Mouse (Mus musculus) ES-E14 (cell line): ENCODE measurements around the gene Dcdc2a.

Source experiments
- HCFC1 ChIP-seq: IDR thresholded peaks from 2 replicates; pipeline ENCODE4 v1.6.1; 2012; ENCODE audit warnings: low read length, inconsistent platforms, borderline replicate concordance; ENCODE audit not compliant: insufficient read depth
- ZC3H11A ChIP-seq: IDR thresholded peaks from 2 replicates; pipeline ENCODE4 v1.6.1; 2012; ENCODE audit warnings: low read depth, mild to moderate bottlenecking, inconsistent platforms, low read length, borderline replicate concordance
- ZNF384 ChIP-seq: IDR thresholded peaks from 2 replicates; pipeline ENCODE4 v1.6.1; 2012; ENCODE audit warnings: low read depth, low read length, inconsistent platforms

DNA sequence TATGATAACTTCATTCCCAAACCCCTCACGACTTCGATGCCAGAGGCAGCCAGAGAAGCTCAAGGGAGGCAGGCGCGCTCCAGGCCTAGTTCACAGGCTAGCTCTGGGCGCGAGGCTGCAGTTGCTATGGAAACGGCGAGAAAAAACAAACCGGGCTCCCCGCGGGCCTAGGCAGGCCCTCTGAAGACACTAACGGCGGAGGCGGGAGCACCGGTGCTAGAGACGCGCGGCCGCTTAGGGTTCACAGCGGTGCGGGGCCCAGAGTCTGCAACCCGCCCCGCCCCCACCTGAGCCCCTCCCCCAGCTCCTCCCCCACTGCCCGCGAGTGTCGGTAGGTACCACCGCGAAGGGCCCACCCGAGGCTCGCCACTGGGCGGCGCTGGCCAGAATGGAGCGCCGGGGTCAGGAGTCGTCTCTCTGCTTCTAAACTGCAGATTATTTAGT is 671 bp upstream of the Dcdc2a start:
- TF ChIP-seq ZNF384 = no peak
- no peak for TF ChIP-seq ZC3H11A
- TF ChIP-seq HCFC1 = no peak
